Mouse (Mus musculus) gonadal fat pad, adult 2 months (tissue): ENCODE data around the gene Olfr132. TPM values are rescaled to one million over a fixed set of nuclear protein-coding genes. Genes with fewer than 3 reads are reported as not detected.
"Not testable (repeated sequence)": the region's sequence is repeated elsewhere in the genome, so short reads cannot be mapped to it uniquely, and the experiment has no call there.

ENCODE experiments used
- DNase-seq: peaks from one replicate; pipeline ENCODE4 v3.0.0-alpha.2; 2012; ENCODE audit warnings: low read depth
- polyA plus RNA-seq: library from polyadenylated mRNA; depleted of rRNA; stranded (reverse); fragments of >200 nt; gene quantifications from 2 replicates; pipeline ENCODE4 v1.2.3, GENCODE M21; 2012; rRNA removed

Gene Olfr132
- not detected in 2 replicates for polyA plus RNA-seq

DNA sequence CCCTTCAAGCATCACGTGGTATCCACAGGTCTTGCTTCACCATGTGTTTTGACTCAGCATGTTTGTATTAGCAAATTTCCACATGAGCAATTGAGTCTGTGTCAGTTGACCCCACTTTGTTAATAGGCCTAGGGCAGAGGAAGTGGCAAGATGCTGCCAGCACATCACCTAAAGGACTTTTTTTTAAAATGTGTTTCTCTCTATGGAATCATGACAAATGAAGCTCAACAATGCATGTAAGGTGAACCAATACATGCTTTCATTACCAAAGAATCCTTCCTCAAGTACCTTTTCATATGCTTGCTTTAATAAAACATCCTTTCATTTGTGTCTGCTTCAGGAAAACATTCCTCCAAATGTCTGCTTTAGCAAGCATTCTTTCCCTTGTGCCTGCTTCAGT lies at the start of gene Olfr132:
Olfr132 (minus strand) TSS at position 101 of the 400 bp plus-strand sequence.
- DNase-seq: no peak

DNA sequence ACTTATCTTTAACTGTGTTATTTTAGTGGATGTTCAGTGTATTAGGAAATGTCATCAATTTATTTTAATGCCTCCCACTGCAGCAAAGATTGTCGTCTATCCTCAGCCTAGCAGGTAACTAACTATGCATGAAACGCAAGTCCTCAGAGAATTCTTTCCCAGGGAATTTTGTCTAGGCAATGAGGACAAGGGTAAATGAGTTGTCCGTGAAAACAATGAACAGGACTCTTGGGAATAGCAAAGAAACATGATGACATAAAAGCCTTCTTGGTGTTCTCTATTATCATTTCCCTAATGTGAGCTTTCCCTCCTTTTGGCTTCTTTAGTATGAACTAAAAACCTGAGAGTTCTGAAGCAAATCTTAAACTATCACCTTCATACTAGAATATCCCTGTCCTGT lies 36.8 kb upstream of the Olfr132 start, which contains the start of gene Olfr134:
Olfr134 (plus strand) TSS at position 301 of the 400 bp plus-strand sequence.
- no peak for DNase-seq

DNA sequence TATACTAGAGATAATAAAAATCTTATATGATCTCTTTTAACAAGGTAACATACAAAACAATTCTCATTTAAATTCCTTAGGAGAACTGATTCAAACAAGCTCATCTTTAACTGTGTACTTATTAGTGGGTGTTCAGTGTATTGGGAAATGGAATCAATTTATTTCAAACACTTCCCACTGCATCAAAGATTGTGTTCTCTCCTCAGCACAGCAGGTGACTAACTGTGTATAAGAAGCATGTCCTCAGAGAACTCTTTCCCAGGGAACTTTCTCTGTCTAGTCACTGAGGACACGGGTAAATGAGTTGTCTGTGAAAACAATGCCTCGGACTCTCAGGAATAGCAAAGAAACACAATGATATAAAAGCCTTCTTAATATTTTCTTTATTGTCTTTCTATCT lies 10.7 kb upstream of the Olfr132 start, which contains the start of gene Olfr133:
Olfr133 (plus strand) TSS at position 301 of the 400 bp plus-strand sequence.
- no peak for DNase-seq

DNA sequence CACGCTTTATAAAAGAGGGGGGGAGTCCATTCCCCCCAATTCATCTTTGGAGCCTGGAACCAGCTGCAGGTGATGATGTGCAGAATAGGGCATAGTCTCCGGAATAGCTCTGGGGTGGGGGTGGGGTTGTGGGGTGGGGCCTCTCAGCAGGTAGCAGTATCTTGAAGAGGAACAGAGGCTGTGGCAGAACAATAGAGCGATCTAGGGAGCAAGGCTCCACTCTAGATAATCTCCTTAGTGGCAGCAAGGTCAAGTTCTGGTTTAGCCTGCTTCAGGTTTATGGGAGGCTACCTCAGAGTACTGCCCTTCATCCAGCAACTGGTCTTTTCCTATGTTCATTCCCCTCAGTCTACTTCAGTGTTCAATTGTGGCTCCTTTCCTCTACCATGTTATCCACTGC lies 9.0 kb downstream of the Olfr132 start:
- DNase-seq: not testable (repeated sequence)

DNA sequence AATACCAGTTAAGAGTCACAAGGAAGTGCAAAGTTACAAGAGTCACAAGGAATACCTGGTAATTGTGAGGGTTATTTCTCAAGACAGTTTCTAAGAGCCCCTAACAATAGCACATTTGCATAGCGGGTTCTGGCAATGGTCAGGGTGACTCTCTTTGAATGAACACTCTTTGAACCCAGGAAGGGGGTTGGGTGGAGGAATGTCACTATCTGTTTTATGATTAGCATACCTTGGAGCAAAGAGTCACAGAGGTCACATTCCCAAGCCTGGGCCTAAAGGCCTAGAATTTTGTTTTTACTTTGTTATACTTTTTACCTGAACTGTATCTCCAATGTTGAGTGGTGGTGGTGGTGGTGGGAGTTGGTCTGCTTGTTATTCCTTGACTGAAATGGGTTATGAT lies 10.1 kb downstream of the Olfr132 start:
- DNase-seq: not testable (repeated sequence)

DNA sequence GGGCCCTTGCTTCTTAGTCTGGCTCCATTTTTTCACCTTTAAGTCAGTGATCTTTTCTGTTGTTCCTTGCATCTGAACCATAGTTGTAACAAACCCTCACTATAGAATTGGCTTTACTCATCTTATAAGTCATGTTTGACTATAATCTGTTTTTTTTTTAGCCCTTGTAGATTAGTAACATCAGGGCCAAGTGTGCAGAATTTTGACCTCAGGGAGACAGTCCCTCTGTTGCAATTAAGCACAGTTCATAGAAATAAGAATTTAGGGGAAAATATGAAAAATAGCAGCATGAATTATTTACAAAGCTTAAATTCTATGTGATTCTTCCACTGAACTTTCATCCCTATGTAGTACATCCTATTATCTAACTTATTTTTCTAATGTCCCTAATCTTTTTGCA lies 45.7 kb downstream of the Olfr132 start, which contains the start of gene Olfr131:
Olfr131 (minus strand) TSS at position 101 of the 400 bp plus-strand sequence.
- DNase-seq: no peak

DNA sequence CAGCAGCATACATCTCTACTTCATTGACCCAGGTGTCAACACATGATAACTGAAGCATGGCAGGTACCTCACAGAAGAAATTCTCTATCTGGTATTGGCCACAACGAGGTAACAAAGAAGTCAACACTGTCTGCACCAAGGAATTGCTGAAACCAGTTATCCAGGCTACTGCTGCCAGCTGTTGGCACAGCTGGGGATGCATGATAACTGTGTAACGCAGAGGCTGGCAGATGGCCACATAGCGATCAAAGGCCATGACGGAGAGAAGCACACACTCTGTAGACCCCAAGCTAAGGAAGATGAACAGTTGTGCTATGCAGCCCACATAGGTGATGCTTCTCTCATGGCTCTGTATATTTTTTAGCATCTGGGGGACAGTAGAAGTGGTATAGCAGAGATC lies 52.0 kb downstream of the Olfr132 start:
- DNase-seq: no peak

Other genes starting within 250 kb of the Olfr132 start
- not detected in 2 replicates for gene Olfr127, start 234.1 kb downstream of the Olfr132 start, polyA plus RNA-seq
- gene Olfr128, start 214.0 kb downstream of the Olfr132 start, polyA plus RNA-seq: not detected in 2 replicates
- not detected in 2 replicates for gene Olfr761, start 181.4 kb downstream of the Olfr132 start, polyA plus RNA-seq
- gene Olfr129, start 74.4 kb downstream of the Olfr132 start, polyA plus RNA-seq: not detected in 2 replicates
- not detected in 2 replicates for gene Olfr130, start 70.6 kb downstream of the Olfr132 start, polyA plus RNA-seq
- not detected in 2 replicates for gene Olfr131, start 45.8 kb downstream of the Olfr132 start, polyA plus RNA-seq
- not detected in 2 replicates for gene Olfr133, start 10.8 kb upstream of the Olfr132 start, polyA plus RNA-seq
- not detected in 2 replicates for gene Olfr134, start 36.9 kb upstream of the Olfr132 start, polyA plus RNA-seq
- not detected in 2 replicates for gene Olfr135, start 69.8 kb upstream of the Olfr132 start, polyA plus RNA-seq
- gene Olfr138, start 126.5 kb upstream of the Olfr132 start, polyA plus RNA-seq: not detected in 2 replicates
- not detected in 2 replicates for gene Olfr137, start 173.0 kb upstream of the Olfr132 start, polyA plus RNA-seq
- not detected in 2 replicates for gene Olfr136, start 195.3 kb upstream of the Olfr132 start, polyA plus RNA-seq